Mouse (Mus musculus): ENCODE measurements around the gene Cct7. TPM values are rescaled to one million over a fixed set of nuclear protein-coding genes. Genes with fewer than 3 reads are reported as not detected.

Cct7 gene
- total RNA-seq, 1 experiment from 2014 or later = 274 TPM

DNA sequence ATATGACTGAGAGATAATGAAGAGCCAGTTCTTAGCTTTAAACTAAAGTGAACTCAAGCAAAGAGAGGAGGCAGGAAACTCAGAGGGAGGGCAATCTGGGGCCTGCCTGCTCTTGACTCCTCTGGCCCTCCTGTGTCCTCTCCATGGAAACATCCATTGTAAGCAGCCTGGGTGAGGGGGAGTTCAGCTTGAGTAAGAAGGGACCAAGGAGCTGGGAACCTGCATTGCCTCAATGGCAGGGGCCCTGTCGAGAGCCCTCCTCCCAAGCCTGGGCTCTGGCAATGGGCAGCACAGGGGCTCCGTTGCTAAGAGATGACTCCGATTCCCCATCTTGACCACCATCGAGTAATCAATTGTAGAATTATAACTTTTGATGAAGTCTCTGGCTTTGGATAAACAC is 37.2 kb downstream of the Cct7 start:
- ATAC-seq (replicated peaks in 1 of 2; ENCODE audit: insufficient read depth in 1 of 2, low FRiP score in 2 of 2, low TSS enrichment in 1 of 2, low read depth in 1 of 2, poor library complexity in 2 of 2, severe bottlenecking in 2 of 2) = no peak

DNA sequence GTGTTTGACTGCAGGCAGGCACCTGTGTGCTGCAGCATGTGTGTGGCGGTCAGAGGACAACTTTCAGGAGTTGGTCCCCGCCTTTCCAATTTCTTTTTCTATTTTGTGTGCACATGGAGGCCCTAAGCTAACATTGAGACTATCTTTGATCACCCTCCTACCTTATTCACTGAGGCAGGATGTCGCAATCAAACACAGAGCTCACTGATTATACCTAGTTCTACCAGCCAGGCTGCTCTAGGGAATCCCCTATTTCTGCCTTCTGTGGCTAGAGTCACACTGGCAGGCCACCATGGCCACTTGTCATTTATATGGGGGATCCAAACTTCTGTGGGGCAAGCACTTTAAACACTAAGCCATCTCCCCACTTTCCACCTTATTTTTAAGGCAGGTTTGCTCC is 38.4 kb downstream of the Cct7 start:
- ATAC-seq (replicated peaks in 1 of 2; ENCODE audit: insufficient read depth in 1 of 2, low FRiP score in 2 of 2, low TSS enrichment in 1 of 2, low read depth in 1 of 2, poor library complexity in 2 of 2, severe bottlenecking in 2 of 2) = no peak

GRCm38 (mm10) chr6:85490252-85490651 is 38.9 kb downstream of the Cct7 start:
- no peak for ATAC-seq (replicated peaks in 1 of 2; ENCODE audit: insufficient read depth in 1 of 2, low FRiP score in 2 of 2, low TSS enrichment in 1 of 2, low read depth in 1 of 2, poor library complexity in 2 of 2, severe bottlenecking in 2 of 2)

DNA sequence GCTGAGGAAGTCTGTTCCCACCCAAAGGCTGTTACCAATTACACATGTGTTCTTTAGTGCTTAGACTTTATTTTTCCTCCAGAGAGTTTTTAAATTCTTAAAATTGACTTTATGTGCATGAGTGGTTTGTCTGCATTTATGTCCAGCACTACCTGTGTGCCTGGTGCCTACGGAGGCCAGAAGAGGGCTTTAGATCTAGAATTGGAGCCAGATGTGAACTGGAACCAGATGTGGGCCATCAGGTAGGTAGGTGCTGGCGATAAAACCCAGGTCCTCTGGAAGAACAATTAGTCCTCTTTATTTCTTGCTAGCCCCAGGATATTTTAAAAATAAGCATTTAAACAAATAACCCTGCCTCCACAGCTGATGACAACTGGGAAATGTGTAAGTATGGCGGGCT is 40.3 kb downstream of the Cct7 start:
- no peak for ATAC-seq (replicated peaks in 1 of 2; ENCODE audit: insufficient read depth in 1 of 2, low FRiP score in 2 of 2, low TSS enrichment in 1 of 2, low read depth in 1 of 2, poor library complexity in 2 of 2, severe bottlenecking in 2 of 2)

DNA sequence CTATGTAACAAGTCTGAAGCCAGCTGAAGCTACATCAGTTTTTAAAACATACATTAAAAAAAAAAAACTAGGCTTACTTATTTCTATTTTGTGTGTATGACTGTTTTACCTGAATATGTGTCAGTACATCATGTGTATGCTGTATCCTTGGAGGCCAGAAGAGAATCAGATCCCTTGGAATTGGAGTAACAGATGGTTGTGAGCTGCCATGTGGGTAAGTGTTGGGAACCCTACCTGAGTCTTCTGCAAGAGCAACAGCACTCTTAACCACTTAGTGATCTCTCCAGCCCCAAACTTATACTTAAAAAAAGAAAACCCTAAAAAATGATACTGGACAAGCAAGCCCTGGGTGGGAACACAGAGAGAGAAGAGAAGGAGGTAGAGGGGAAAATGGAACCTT is 45.7 kb downstream of the Cct7 start:
- ATAC-seq (replicated peaks in 1 of 2; ENCODE audit: insufficient read depth in 1 of 2, low FRiP score in 2 of 2, low TSS enrichment in 1 of 2, low read depth in 1 of 2, poor library complexity in 2 of 2, severe bottlenecking in 2 of 2) = no peak

DNA sequence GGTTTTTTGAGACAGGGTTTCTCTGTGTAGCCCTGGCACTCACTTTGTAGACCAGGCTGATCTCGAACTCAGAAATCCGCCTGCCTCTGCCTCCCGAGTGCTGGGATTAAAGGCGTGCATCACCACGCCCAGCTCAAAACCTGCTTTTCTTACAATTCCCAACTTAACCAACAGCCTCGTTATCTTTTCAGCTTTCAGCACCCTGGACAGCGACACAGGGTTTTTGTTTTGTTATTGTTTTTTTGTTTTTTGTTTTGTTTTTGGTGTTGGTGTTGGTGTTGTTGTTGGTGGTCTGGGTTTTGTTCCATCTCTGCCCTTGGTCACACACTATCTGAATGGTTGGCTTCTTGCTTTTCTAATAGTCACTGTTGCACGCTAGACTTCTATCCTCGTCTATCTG is 46.8 kb downstream of the Cct7 start:
- no peak for ATAC-seq (replicated peaks in 1 of 2; ENCODE audit: insufficient read depth in 1 of 2, low FRiP score in 2 of 2, low TSS enrichment in 1 of 2, low read depth in 1 of 2, poor library complexity in 2 of 2, severe bottlenecking in 2 of 2)

GRCm38 (mm10) chr6:85500416-85500815 is 49.1 kb downstream of the Cct7 start:
- no peak for ATAC-seq (replicated peaks in 1 of 2; ENCODE audit: insufficient read depth in 1 of 2, low FRiP score in 2 of 2, low TSS enrichment in 1 of 2, low read depth in 1 of 2, poor library complexity in 2 of 2, severe bottlenecking in 2 of 2)

GRCm38 (mm10) chr6:85501571-85502102 is 50.3 kb downstream of the Cct7 start:
- ATAC-seq (replicated peaks in 1 of 2; ENCODE audit: insufficient read depth in 1 of 2, low FRiP score in 2 of 2, low TSS enrichment in 1 of 2, low read depth in 1 of 2, poor library complexity in 2 of 2, severe bottlenecking in 2 of 2) = no peak

DNA sequence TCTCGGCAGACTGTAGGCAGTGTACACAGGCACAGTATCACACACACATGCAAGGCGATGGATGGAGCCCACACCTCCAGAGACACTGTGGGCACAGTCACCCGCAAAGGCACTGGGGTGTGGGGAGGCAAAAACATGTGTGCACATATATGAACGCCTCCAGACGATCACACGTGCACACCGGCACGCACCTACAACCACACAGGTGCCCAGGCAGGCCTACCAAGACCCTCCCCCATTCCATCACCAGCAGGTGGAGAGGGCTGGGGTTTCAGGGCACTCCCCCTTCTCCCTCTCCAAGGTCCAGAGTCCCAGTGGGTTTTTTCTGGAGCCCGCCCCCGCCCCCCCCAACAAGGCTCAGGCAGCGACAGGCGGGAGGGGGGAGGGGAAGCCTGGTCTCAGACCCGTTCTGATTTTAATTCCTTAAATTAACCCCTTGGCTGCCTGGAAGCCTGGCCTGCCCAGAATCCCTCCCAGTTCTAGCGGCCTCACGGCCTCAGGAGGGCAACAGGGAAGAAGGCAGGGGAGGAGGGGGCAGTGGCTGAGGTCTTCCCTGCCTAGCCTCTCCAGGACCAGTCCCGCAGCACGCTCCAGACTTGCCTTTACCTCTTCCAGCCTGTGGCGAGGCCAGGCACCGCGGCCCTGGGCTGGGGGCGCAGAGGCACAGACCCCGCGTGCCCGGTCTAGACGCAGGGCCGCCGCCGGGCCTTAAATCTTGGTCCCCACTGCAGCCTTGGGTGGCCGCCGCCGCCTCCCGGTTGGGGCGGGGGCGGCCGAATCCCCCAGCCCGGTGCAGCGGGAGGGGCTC is 51.0 kb downstream of the Cct7 start:
- ATAC-seq (replicated peaks in 1 of 2; ENCODE audit: insufficient read depth in 1 of 2, low FRiP score in 2 of 2, low TSS enrichment in 1 of 2, low read depth in 1 of 2, poor library complexity in 2 of 2, severe bottlenecking in 2 of 2) = no peak

DNA sequence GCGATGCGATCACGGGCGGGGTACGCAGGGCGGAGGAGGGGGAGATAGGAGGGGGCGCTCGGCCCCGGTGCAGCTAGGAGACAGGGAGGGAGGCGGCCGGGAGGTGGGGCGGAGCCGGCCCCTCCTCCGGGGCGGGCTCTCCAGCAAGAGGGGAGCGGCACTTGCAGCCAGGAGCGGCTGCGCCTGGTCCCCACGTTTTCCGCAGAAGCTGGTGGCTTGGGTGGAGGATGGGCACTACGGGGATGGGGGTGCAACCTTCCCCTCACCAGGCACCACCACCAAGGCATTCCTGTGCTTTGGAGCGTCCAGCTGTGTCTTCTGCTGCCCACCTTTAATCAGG is 51.6 kb downstream of the Cct7 start, which contains the start of gene Fbxo41:
TSS of gene Fbxo41 (minus strand) at position 84 of the 340 bp plus-strand sequence.
- ATAC-seq (replicated peaks in 1 of 2; ENCODE audit: insufficient read depth in 1 of 2, low FRiP score in 2 of 2, low TSS enrichment in 1 of 2, low read depth in 1 of 2, poor library complexity in 2 of 2, severe bottlenecking in 2 of 2) = no peak

DNA sequence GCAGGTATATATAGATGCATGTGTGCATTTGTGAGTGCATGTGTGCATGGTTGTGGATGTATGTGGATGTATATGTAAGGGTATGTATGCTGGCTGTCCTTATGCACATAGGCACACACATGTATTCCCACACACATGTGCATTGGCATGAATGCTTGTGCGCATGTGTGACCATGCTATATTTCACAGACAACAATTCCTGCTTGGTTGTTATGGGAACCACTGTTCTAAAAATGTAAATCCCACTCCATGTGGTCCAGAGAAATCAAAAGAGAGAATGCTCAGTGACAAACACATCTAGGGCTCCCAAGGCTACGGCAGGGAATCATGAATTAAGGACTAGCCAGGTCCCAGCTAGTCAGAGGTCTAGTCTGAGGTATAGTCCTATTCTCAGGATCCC is 53.6 kb downstream of the Cct7 start:
- ATAC-seq (replicated peaks in 1 of 2; ENCODE audit: insufficient read depth in 1 of 2, low FRiP score in 2 of 2, low TSS enrichment in 1 of 2, low read depth in 1 of 2, poor library complexity in 2 of 2, severe bottlenecking in 2 of 2) = no peak

GRCm38 (mm10) chr6:85508602-85509001 is 57.3 kb downstream of the Cct7 start:
- no peak for ATAC-seq (replicated peaks in 1 of 2; ENCODE audit: insufficient read depth in 1 of 2, low FRiP score in 2 of 2, low TSS enrichment in 1 of 2, low read depth in 1 of 2, poor library complexity in 2 of 2, severe bottlenecking in 2 of 2)

GRCm38 (mm10) chr6:85510476-85510875 is 59.2 kb downstream of the Cct7 start:
- ATAC-seq (replicated peaks in 1 of 2; ENCODE audit: insufficient read depth in 1 of 2, low FRiP score in 2 of 2, low TSS enrichment in 1 of 2, low read depth in 1 of 2, poor library complexity in 2 of 2, severe bottlenecking in 2 of 2) = no peak

- ATAC-seq (replicated peaks in 1 of 2; ENCODE audit: insufficient read depth in 1 of 2, low FRiP score in 2 of 2, low TSS enrichment in 1 of 2, low read depth in 1 of 2, poor library complexity in 2 of 2, severe bottlenecking in 2 of 2) = peak; percentile 13 to 67; a peak in 1 of 4 replicates
Measured at GRCm38 (mm10) chr6:85511286-85512055, 60.2 kb downstream of the Cct7 start.

GRCm38 (mm10) chr6:85512056-85512440 is 60.7 kb downstream of the Cct7 start:
- no peak for ATAC-seq (replicated peaks in 1 of 2; ENCODE audit: insufficient read depth in 1 of 2, low FRiP score in 2 of 2, low TSS enrichment in 1 of 2, low read depth in 1 of 2, poor library complexity in 2 of 2, severe bottlenecking in 2 of 2)

GRCm38 (mm10) chr6:85512577-85513530 is 61.5 kb downstream of the Cct7 start:
- ATAC-seq (replicated peaks in 1 of 2; ENCODE audit: insufficient read depth in 1 of 2, low FRiP score in 2 of 2, low TSS enrichment in 1 of 2, low read depth in 1 of 2, poor library complexity in 2 of 2, severe bottlenecking in 2 of 2) = no peak

DNA sequence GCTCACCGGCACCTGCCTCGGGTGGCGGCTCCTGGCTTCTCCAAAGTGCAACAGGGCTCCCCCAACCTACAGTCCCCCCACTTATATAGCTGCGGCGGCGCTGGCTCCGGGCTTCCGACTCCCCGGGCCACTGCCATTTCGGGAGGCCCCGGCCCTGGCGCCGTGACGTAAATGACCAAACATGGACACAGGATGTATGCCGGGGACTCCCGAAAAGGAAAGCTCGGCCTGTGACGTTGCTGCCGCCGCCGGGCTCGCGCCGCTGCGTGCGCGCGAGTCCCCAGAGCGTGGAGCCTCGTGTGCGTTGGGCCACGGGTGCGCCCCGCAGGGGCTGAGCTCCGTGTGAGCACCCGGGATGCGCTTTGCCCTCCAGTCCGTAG is 62.2 kb downstream of the Cct7 start, which contains the start of gene Egr4:
TSS of gene Egr4 (minus strand) at position 59 of the 380 bp plus-strand sequence.
- ATAC-seq (replicated peaks in 1 of 2; ENCODE audit: insufficient read depth in 1 of 2, low FRiP score in 2 of 2, low TSS enrichment in 1 of 2, low read depth in 1 of 2, poor library complexity in 2 of 2, severe bottlenecking in 2 of 2) = peak in 1 of 2 experiments; percentile 39; a peak in 1 of 4 replicates

All from hematopoietic stem cell, adult 5-6 weeks (primary cell).